Mouse (Mus musculus) spleen, postnatal 36 days (tissue): ENCODE measurements at regions not wholly inside any gene's neighbourhood (a gene's known extent, or its start where the extent isn't known, plus 50 kb on each side); places are given as distances from the start of the nearest gene placed in this dataset.

ENCODE experiments used
- DNase-seq, 2 experiments: peaks; one replicate each; pipeline ENCODE4 v3.0.0; 2022; ENCODE audit warnings: low spot score in 2 of 2, mixed read lengths in 1 of 2

DNA sequence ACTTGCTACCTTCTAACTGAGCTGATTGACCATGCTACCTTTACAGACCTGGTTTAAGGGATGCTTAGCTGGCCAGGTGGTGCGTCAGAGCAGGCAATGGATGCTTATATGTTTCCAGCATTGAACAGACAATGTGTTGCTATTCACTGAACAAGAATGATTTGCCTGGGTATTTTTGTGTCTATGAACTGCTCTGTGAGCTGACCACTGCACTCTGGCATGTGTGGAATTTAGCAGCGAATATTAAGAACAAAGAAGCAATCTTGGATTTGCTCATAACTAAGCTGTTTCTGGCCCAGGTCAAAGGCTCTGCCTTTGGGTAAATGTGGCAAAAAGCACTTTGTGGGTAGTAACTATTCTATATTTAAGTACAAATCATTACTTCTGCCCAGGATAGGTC lies 58.3 kb upstream of the Ccdc39 start:
- DNase-seq = no peak

- no peak for DNase-seq
Observed at GRCm38 (mm10) chr3:33903326-33903725, 59.2 kb upstream of the Ccdc39 start.

DNA sequence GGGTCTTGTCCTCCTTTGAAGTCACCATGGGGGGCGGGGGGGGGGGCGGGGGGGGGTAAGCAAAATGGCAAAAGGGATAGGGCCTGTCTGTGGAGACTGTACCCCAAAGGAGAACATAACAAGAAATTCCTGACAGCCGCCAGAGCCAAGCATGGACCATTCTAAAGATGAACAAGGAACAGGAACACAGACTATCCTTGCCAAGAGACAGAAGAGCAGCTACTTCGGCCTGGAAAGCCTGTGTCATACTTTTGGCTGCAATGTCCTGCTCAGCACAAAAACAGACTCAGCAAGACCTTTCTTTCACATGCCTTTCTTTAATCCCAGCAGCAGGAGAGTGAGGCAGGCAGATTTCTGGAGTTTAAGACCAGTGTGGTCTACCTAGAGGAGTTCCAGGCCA lies 59.7 kb upstream of the Ccdc39 start:
- no peak for DNase-seq

DNA sequence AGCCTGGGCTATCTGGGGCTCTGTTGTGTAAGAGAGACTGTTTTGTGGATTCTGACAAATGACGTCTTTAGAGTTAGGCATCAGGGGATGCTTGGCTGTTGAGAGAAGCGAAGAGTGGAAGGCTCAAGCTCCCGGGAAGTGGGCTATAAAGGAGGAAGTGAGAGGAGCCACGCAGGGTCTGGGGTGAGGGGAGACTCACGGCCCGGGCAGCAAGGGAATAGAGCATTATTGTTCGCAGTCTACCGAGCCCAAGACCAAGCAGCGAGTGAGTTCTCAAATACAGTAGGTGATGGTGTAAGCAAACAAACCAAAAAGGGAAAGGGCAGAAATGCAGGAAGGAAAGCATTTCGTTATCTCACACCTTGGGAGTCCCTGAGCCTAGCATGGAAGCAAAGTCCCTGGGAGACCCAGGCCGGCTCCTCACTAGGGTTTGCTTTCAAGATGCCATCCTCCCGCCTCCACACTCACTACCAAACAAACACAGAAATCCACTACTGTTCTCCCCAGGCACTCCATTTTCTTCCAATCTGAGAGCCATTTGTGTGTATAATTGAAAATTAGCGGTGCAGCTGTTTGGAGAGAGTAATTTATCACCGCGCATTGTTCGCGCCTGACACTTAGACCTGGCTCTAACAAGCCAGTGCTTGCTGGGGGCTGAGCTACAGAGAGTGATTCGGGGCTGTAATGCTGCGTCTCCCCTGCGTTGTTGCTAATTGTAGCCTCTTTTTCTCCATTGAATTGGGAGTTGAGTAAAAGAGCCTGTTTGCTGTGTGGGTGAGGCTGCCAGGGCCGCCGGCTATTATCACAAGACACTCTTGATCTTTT lies 61.0 kb upstream of the Ccdc39 start:
- no peak for DNase-seq

- DNase-seq = no peak
Observed at GRCm38 (mm10) chr3:33905679-33906007, 61.5 kb upstream of the Ccdc39 start.

- DNase-seq = no peak
Observed at GRCm38 (mm10) chr3:33907061-33907460, 63.0 kb upstream of the Ccdc39 start.

- no peak for DNase-seq
Observed at GRCm38 (mm10) chr3:33911559-33911958, 67.4 kb upstream of the Ccdc39 start.

DNA sequence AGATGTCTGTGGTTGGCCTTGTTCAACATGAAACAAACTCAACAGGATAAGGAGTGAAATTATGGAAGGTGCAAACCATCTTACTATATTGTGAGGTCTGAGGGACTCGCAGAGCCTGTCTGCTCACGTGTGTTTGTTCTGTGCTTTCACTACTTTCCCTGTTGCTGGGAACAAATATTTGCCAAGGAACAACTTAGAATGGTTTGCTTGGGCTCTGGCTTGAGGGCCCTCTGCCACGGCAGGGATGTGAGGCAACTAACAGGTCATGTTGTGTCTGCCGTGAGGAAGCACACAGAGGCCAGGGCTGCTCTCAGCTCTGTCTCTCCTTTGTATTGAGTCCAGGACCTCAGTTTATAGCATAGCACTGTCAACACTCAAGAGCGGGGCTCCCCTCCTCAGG lies 69.4 kb upstream of the Ccdc39 start:
- DNase-seq = no peak

- DNase-seq = no peak
Observed at GRCm38 (mm10) chr3:33914386-33914785, 70.3 kb upstream of the Ccdc39 start.

- DNase-seq = no peak
Observed at GRCm38 (mm10) chr3:33915777-33916176, 71.7 kb upstream of the Ccdc39 start.

- DNase-seq = no peak
Observed at GRCm38 (mm10) chr3:33916318-33916717, 72.2 kb upstream of the Ccdc39 start.

DNA sequence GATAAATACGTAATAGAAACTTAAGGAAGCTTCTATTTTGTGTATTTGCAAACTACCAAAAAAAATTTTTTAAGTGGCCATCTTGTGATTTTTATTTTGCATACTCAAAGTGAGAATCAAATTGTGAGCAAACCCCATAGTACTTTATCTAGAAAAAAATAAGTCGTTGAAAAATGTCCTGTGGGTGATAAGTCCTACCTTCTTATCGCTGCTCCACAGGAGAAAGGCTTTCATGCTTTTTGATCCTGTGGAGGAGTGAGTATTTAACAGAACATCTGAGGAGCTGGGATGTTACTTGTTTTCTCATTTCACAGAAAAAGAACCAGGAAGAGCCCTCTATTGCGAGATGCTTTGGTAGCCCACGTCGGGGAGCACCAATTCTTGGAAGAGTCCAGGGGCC lies 72.7 kb upstream of the Ccdc39 start:
- no peak for DNase-seq

GRCm38 (mm10) chr3:33918785-33919184 lies 74.7 kb upstream of the Ccdc39 start:
- DNase-seq = peak; percentile 3 to 6

- no peak for DNase-seq
Observed at GRCm38 (mm10) chr3:33925072-33925471, 81.0 kb upstream of the Ccdc39 start.

- no peak for DNase-seq
Observed at GRCm38 (mm10) chr3:33955064-33955463, 64.7 kb upstream of the Fxr1 start.

DNA sequence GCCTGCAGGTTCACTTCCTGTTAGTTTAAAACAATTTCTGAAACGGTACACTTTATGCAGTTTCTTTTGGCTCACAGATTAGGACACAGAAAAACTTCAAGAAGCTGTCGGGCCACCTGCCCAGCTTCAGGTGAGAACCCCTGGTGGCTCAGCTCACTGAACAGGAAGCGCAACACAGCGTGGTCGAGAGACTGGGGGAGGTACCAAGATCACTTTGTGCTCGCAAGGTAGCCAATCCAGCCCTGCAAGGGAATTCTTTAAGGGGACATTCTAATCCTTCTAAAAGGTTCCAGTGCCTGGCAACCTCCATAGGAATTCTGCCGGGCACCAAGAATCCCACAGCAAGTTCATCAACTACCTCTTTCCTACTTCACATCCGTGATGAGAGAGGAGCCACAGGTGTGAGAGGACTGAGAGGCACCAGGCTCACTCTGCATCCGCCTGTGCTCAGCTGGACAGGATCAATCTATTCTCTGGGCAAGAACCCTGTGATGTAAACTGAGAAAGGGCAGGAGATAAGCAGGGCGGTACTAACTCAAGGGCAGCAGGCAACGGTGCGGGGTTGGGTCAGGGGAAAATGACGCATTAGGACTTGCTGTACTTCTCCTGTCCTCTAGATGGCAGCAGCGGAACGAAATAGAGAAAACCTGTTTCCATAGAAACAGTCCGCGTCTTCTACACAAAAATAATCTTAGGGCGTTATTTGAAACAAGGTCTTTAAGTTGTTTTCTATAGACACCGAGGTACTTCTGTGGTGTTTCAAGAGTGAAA lies 63.7 kb upstream of the Fxr1 start:
- DNase-seq = peak; percentile 34 to 45

- no peak for DNase-seq
Observed at GRCm38 (mm10) chr3:33956625-33957023, 63.1 kb upstream of the Fxr1 start.

DNA sequence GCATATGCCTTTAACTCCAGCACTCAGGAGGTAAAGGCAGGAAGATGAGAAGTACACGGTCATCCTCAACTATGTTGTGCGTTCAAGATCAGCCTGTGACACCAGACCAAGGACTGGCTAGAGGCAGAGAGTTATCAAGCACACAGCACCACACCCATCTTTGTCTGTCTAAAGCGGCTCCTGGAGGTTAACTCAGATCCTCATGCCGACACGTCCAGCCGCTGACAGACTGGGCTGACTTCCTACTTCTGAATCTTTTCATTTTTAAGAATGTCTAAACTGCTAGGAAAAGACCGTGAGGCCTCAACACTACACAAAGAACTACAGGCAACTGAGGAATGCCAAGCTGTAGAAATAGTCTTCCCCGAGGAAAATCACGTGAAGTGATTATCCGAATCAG lies 62.1 kb upstream of the Fxr1 start:
- DNase-seq = no peak

GRCm38 (mm10) chr3:33958216-33958615 lies 61.5 kb upstream of the Fxr1 start:
- DNase-seq = no peak

DNA sequence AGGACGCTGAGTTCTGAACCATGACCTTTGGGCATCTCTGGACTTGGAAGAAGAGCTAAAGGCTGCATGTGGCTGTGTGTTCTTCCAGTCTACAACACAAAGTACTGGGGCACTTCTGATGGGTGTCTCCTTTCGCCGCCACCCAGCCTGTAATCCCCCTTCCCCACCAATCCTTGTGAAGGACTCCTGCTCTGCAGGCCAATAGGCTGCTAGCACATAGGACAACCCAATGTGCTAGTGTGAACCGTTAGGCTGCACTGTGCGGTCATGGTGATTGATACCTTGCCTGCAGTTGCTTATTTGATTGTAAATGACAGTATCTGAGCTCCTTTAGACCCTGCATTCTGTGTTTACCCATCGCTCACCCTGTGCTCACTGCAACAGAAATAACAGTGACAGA lies 59.5 kb upstream of the Fxr1 start:
- no peak for DNase-seq

DNA sequence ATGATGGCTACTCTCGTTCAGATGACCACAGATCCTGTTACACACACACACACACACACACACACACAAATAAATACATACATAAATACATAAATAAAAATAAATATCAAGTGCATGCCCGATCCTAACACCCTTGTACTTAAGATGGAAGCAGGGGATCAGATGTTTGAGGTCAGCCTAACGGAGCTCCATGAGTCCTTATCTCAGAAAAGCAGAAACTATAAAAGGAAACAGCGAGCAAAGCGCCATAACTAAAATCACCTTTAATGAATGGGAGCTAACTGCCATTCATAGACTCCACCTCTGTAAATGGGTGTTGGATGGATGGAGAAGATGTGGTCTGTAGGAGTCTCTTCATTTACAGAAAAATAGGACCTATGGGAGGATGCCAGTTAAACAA lies 56.8 kb upstream of the Fxr1 start:
- DNase-seq = no peak

DNA sequence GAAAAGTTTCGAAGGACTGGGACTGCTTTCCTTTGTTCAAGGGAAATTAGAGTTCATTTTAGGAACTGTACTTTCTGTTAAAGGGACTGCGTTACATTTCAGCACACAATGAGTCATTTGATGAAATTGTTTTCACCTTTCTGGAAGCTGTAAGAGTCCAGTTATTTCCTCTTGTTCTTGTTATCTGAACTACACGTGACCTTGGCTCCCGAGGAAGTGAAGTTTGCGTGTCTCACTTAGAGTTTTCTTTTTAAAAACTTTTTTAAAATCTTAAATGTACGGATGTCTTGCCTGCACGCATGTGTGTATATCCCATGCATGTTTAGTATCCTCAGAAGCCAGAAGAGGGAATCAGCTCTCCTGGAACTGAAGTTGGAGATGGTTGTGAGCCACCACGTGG lies 52.6 kb upstream of the Fxr1 start:
- DNase-seq = no peak
